Mouse (Mus musculus): ENCODE measurements around the gene Ttc14. TPM values are rescaled to one million over a fixed set of nuclear protein-coding genes. Genes with fewer than 3 reads are reported as not detected.
A peak's percentile ranks its signal among the peaks of the same experiment; 100 is the strongest.

The Ttc14 gene
- 53.9 TPM for polyA plus RNA-seq (2021)

DNA sequence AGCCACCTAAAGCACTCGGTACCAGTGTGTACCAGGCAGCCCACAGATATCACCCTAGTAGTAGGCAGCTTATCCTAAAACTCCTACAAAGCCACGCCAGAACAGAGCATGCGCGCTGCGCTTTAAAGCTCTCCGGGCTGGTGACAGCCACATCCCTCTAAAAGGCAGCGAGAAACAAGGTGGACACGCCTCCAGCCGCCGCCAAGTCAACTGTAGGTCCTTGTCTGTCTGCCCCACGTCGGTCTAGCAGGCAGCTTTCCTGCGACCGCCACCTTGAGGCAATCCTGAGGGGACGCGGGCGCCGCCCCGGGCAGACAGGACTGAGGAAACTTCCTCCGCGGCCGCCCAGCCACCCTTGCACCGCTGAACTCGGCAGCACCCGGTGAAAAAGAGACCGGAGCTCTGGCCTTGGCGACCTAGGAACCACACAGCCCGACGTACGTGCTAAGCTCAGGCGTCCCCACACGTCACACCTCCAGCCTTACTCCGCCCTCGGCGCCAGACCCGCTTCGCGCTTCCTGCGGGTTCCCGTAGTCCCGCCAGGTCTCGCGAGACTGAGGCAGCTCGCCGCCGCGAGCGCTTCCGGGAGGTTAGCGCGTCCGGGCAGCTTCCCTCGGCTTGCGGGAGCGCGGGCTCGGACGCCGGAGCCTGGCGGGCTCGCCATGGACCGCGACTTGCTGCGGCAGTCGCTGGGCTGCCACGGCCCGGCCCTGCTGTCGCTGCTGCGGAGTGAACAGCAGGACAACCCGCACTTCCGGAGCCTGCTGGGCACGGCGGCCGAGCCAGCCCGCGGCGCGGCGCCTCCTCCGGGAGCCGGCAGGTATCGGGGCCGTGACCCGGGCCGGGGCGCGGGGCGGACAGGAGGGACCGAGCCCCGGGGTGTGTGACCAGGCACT, at the start of gene Ttc14:
TSS of gene Ttc14 (plus strand) at position 216 of the 896 bp plus-strand sequence.
- POLR2A ChIA-PET: interaction anchor here (0.5 to 0.6 kb wide), 3 partner anchors 196 to 1047 kb away, joined by 3 to 7 read pairs (median 3); no protein-coding TSS in a partner anchor
- TF ChIP-seq CTCF (IDR thresholded peaks at IDR 0.05): peak; percentile 66
- peak; percentile 98 for ATAC-seq
- in situ Hi-C loops (cut with MboI; ENCODE audit: low pct_unique_long_range_greater_than_20kb): loop anchor here (10.0 to 25.0 kb wide), 4 partner anchors 745 to 1238 kb away; no protein-coding TSS in a partner anchor
- peak; percentile 96 for DNase-seq (ENCODE audit: low read depth, low spot score)
- peaks cover 11% of the 10 kb centered on the region for H3K27me3 ChIP-seq
- CTCF ChIA-PET: interaction anchor here (0.9 to 1.9 kb wide), 7 partner anchors 13 to 124 kb away, joined by 3 to 8 read pairs (median 4); no protein-coding TSS in a partner anchor

- no peak for DNase-seq (ENCODE audit: low read depth, low spot score)
- peaks cover 70% of the 10 kb centered on the region for H3K27me3 ChIP-seq
- ChIA-PET POLR2A (no interaction called here), CTCF (no interaction called here)
- TF ChIP-seq CTCF (IDR thresholded peaks at IDR 0.05): peak; percentile 14
- no peak for ATAC-seq
- in situ Hi-C loops (cut with MboI; ENCODE audit: low pct_unique_long_range_greater_than_20kb): loop anchor here (10.0 to 25.0 kb wide), 2 partner anchors 736 to 829 kb away; no protein-coding TSS in a partner anchor
Measured at GRCm38 (mm10) chr3:33790975-33791374, 8.7 kb upstream of the Ttc14 start.

DNA sequence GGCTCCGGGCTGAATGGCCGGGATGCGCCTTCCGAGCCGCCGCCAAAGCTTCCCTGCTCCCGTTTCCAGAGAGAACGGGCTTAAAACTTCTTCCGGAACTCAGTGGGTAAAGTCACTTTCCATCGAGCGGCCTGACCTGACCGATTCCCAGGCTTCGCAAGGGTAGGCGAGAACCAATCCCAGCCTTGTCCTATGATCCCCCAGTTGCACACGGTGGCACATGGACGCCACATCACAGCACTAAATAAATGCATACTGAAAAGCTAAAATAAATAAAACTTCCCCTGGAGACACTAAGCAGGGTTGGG, 835 bp downstream of the Ttc14 start:
- no peak for TF ChIP-seq CTCF (IDR thresholded peaks at IDR 0.05)
- CTCF ChIA-PET: interaction anchor here (0.9 to 1.9 kb wide), 4 partner anchors 13 to 123 kb away, joined by 3 to 8 read pairs (median 4); no protein-coding TSS in a partner anchor

GRCm38 (mm10) chr3:33807151-33807550, 7.5 kb downstream of the Ttc14 start:
- ATAC-seq (no peak), DNase-seq (ENCODE audit: low read depth, low spot score) (no peak)
- in situ Hi-C loops (cut with MboI; ENCODE audit: low pct_unique_long_range_greater_than_20kb): loop anchor here (10.0 to 25.0 kb wide), 2 partner anchors 1062 to 1245 kb away; no protein-coding TSS in a partner anchor
- no peak for TF ChIP-seq CTCF (IDR thresholded peaks at IDR 0.05)
- CTCF ChIA-PET: interaction anchor here (0.7 to 1.6 kb wide), 3 partner anchors 18 to 37 kb away, joined by 3 to 4 read pairs (median 3); partner anchors contain the start of gene Ccdc39
- H3K27me3 ChIP-seq: no peaks in the 10 kb centered on the region
- POLR2A ChIA-PET: no interaction called here

More for the DNA sequence above, 835 bp downstream of the Ttc14 start:
- POLR2A ChIA-PET: interaction anchor here (0.5 to 0.6 kb wide), 2 partner anchors 264 to 1047 kb away, joined by 3 to 7 read pairs; no protein-coding TSS in a partner anchor
- in situ Hi-C loops (cut with MboI; ENCODE audit: low pct_unique_long_range_greater_than_20kb): loop anchor here (10.0 to 25.0 kb wide), 2 partner anchors 1056 to 1238 kb away; no protein-coding TSS in a partner anchor
- peak; percentile 40 for ATAC-seq
- peaks cover 6% of the 10 kb centered on the region for H3K27me3 ChIP-seq
- no peak for DNase-seq (ENCODE audit: low read depth, low spot score)

DNA sequence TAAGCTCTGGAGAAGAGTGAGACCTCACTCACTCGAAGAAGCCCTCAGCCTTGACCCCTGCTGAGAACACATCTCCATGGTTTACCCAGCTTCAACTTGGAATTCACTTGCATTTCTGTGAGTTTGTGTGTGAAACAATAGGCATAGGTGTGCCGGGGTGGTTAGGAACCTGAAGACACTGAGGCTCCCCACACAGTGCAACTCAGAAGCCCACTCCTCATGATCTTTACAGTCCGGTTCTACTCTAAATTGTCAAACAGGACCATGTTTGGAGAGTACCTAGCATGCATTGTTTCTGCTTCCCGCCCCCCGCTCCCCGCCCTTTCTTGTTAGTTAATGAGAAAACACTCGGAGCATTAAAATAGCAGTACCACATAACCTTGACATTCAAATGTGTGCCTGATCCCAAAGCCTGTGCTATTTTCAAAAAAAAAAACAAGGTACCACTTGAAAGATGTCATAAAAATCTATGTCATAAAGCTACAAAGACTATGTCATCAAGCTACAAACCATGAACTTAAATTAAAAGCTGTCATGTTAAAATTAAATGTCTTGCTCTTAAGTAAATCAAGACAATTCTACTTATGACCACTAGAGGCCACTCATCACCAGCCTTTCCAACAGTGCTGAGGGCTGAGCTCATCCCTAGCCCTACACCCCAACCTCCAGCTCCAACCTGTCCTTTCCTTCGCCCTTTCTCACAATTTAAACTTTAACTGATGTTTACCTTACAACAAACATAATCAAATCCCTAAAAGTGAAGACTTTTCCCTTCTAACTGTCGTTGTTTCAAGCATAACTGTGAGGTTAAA, 24.7 kb downstream of the Ttc14 start:
- ATAC-seq (peak; percentile 93), DNase-seq (ENCODE audit: low read depth, low spot score) (no peak)
- POLR2A ChIA-PET: interaction anchor here (1.3 kb wide), 1 partner anchor 94 kb away, joined by 7 read pairs; no protein-coding TSS in a partner anchor
- in situ Hi-C loops (cut with MboI; ENCODE audit: low pct_unique_long_range_greater_than_20kb): loop anchor here (10.0 to 25.0 kb wide), 2 partner anchors 100 to 1262 kb away; no protein-coding TSS in a partner anchor
- no peaks in the 10 kb centered on the region for H3K27me3 ChIP-seq
- CTCF ChIA-PET: interaction anchor here (1.0 to 4.2 kb wide), 26 partner anchors 8 to 463 kb away, joined by 3 to 49 read pairs (median 4); partner anchors contain the start of gene Ccdc39
- peak; percentile 91 for TF ChIP-seq CTCF (IDR thresholded peaks at IDR 0.05)

DNA sequence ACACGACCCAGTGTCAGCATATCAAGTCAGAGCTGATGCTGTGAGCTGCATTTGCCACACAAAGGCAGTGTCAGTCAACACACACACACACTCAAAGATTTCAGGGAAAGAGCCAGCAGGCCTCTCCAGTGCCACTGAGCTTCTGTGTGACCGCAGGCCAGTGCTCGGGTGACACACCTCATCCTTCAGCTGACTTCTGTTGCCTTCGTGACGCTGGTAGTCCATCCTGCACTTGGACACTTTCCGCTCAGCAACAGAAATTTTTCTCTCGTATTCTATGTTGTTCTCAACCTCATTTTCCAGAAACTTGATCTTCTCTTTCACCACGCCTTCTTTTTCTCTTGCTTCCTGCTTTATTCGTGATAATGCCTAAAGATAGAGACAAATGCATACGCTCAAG, 32.7 kb downstream of the Ttc14 start:
- no peak for ATAC-seq
- TF ChIP-seq CTCF (IDR thresholded peaks at IDR 0.05): no peak
- CTCF ChIA-PET: interaction anchor here (0.8 to 2.1 kb wide), 2 partner anchors 11 to 25 kb away, joined by 3 to 6 read pairs; partner anchors contain the start of gene Ccdc39
- POLR2A ChIA-PET: no interaction called here
- H3K27me3 ChIP-seq: no peaks in the 10 kb centered on the region
- in situ Hi-C loops (cut with MboI; ENCODE audit: low pct_unique_long_range_greater_than_20kb): loop anchor here (10.0 kb wide), 1 partner anchor 1252 kb away; no protein-coding TSS in a partner anchor
- no peak for DNase-seq (ENCODE audit: low read depth, low spot score)

GRCm38 (mm10) chr3:33836576-33836975, 36.9 kb downstream of the Ttc14 start:
- no peak for TF ChIP-seq CTCF (IDR thresholded peaks at IDR 0.05)
- no peaks in the 10 kb centered on the region for H3K27me3 ChIP-seq
- in situ Hi-C loops (cut with MboI; ENCODE audit: low pct_unique_long_range_greater_than_20kb): loop anchor here (10.0 kb wide), 1 partner anchor 1248 kb away; no protein-coding TSS in a partner anchor
- DNase-seq (ENCODE audit: low read depth, low spot score): no peak
- ChIA-PET POLR2A (no interaction called here), CTCF (interaction anchor here (1.0 to 1.7 kb wide), 5 partner anchors 10 to 82 kb away, joined by 3 to 10 read pairs (median 4); no protein-coding TSS in a partner anchor)
- no peak for ATAC-seq

DNA sequence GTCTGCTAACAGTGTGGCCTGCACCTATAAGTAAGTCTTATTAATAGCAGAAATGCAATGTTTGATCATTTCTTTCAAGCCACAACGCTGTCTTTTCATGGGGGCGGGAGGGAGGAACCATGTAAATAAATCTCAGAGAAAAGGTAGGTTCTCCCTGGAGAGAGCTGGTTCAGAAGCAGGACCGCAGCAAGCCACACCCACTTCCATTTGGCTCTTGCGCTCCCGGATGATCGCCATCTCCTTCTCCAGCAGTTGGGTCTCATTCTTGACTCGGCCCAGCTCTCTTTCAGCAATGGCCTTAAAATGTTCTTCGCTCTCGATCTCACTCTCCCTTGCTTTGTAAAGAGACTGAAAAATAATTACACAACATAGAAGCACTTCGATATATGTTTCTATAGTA, 39.2 kb downstream of the Ttc14 start:
- H3K27me3 ChIP-seq: no peaks in the 10 kb centered on the region
- ChIA-PET POLR2A (no interaction called here), CTCF (interaction anchor here (0.9 to 1.4 kb wide), 3 partner anchors 14 to 80 kb away, joined by 3 to 8 read pairs (median 3); no protein-coding TSS in a partner anchor)
- in situ Hi-C loops (cut with MboI; ENCODE audit: low pct_unique_long_range_greater_than_20kb): loop anchor here (10.0 kb wide), 1 partner anchor 1246 kb away; no protein-coding TSS in a partner anchor
- ATAC-seq: no peak
- no peak for TF ChIP-seq CTCF (IDR thresholded peaks at IDR 0.05)
- no peak for DNase-seq (ENCODE audit: low read depth, low spot score)

- CTCF ChIA-PET: interaction anchor here (1.0 to 5.0 kb wide), 11 partner anchors 11 to 78 kb away, joined by 3 to 24 read pairs (median 4); no protein-coding TSS in a partner anchor
- H3K27me3 ChIP-seq: peaks cover 25% of the 10 kb centered on the region
- POLR2A ChIA-PET: interaction anchor here (0.6 to 1.3 kb wide), 2 partner anchors 73 to 213 kb away, joined by 4 to 8 read pairs; no protein-coding TSS in a partner anchor
- ATAC-seq: peak; percentile 94
- DNase-seq (ENCODE audit: low read depth, low spot score): no peak
- in situ Hi-C loops (cut with MboI; ENCODE audit: low pct_unique_long_range_greater_than_20kb): loop anchor here (5.0 kb wide), 1 partner anchor 73 kb away; no protein-coding TSS in a partner anchor
- TF ChIP-seq CTCF (IDR thresholded peaks at IDR 0.05): peak; percentile 61
Measured at GRCm38 (mm10) chr3:33843801-33844632, 44.4 kb downstream of the Ttc14 start, which contains the start of gene Ccdc39. Gene Ccdc39, minus strand, starts transcription at chr3:33844310.

Measured in Patski (cell line).